Mouse (Mus musculus) megakaryocyte, embryonic 14.5 days (primary cell): Measurements from ENCODE around the gene Pimreg.

ENCODE experiments used
- FLI1 ChIP-seq: IDR thresholded peaks from 2 replicates; pipeline ENCODE4 v1.6.1; 2012; ENCODE audit warnings: low read length, inconsistent platforms, mixed read lengths
- GATA1 ChIP-seq: IDR thresholded peaks from 3 replicates; pipeline ENCODE4 v1.6.1; 2012; ENCODE audit warnings: mixed read lengths, low read length, inconsistent platforms, borderline replicate concordance

DNA sequence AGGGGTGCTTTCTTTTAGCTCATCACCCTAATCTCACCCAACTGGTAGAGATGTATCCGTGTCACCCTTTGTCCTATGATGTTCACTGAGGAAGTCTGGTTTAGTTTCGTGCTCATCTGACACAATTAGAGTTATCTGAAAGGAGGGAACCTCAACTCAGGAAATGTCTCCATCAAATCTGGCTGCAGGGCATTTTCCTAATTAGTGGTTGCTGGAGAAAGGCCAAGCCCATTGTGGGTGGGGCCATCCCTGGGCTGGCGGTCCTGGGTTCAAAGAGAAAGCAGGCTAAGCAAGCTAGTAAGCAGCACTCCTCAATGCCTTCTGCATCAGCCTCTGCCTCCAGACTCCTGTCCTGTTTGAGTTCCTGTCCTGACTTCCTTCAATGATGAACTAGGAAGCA lies 10.4 kb downstream of the Pimreg start:
- TF ChIP-seq GATA1 (no peak), FLI1 (no peak)
